Mouse (Mus musculus): Measurements from ENCODE around the gene Tpm3. TPM values are rescaled to one million over a fixed set of nuclear protein-coding genes. Genes with fewer than 3 reads are reported as not detected.

The Tpm3 gene
- polyA plus RNA-seq, 1 experiment, result 665 TPM

GRCm38 (mm10) chr3:90062539-90062938, 9.9 kb upstream of the Tpm3 start:
- Histone ChIP-seq H3K4me1 (ENCODE audit: control insufficient read depth, insufficient read depth, low read length) (no peaks in the 10 kb centered on the region), H3K27ac (ENCODE audit: control insufficient read depth, insufficient read depth, low read depth, low read length, poor library complexity) (no peak overlapping the region), H3K4me3 (replicated peaks; ENCODE audit: control insufficient read depth, low read depth, low read length) (no peak overlapping the region)
- 73% methylated on average over 2 of the region's 2 CpGs for WGBS
- no peak for TF ChIP-seq CTCF (IDR thresholded peaks at IDR 0.05; ENCODE audit: control insufficient read depth, insufficient read depth, low read length)
- no peak for TF ChIP-seq POLR2A (IDR thresholded peaks at IDR 0.05; ENCODE audit: borderline replicate concordance, control insufficient read depth, low read depth, low read length)

- Histone ChIP-seq H3K27ac (ENCODE audit: control insufficient read depth, insufficient read depth, low read depth, low read length, poor library complexity) (no peak overlapping the region), H3K4me1 (ENCODE audit: control insufficient read depth, insufficient read depth, low read length) (no peaks in the 10 kb centered on the region), H3K4me3 (replicated peaks; ENCODE audit: control insufficient read depth, low read depth, low read length) (no peak overlapping the region)
- WGBS, result 76% methylated on average over 3 of the region's 3 CpGs
- no peak for TF ChIP-seq POLR2A (IDR thresholded peaks at IDR 0.05; ENCODE audit: borderline replicate concordance, control insufficient read depth, low read depth, low read length)
- no peak for TF ChIP-seq CTCF (IDR thresholded peaks at IDR 0.05; ENCODE audit: control insufficient read depth, insufficient read depth, low read length)
Measured at GRCm38 (mm10) chr3:90064383-90064782, 8.1 kb upstream of the Tpm3 start.

GRCm38 (mm10) chr3:90065553-90065952, 6.9 kb upstream of the Tpm3 start:
- 0 out of 2 replicates have a peak, but pooled peaks have one; percentile 25 for TF ChIP-seq CTCF (IDR thresholded peaks at IDR 0.05; ENCODE audit: control insufficient read depth, insufficient read depth, low read length)
- TF ChIP-seq POLR2A (IDR thresholded peaks at IDR 0.05; ENCODE audit: borderline replicate concordance, control insufficient read depth, low read depth, low read length), result no peak
- no peaks in the 10 kb centered on the region for H3K4me1 ChIP-seq (ENCODE audit: control insufficient read depth, insufficient read depth, low read length)
- H3K4me3 ChIP-seq (replicated peaks; ENCODE audit: control insufficient read depth, low read depth, low read length), result no peak overlapping the region
- no peak overlapping the region for H3K27ac ChIP-seq (ENCODE audit: control insufficient read depth, insufficient read depth, low read depth, low read length, poor library complexity)
- WGBS, result 52% methylated on average over 3 of the region's 3 CpGs

GRCm38 (mm10) chr3:90067851-90068250, 4.6 kb upstream of the Tpm3 start:
- no peak overlapping the region for H3K27ac ChIP-seq (ENCODE audit: control insufficient read depth, insufficient read depth, low read depth, low read length, poor library complexity)
- 85% methylated on average over 4 of the region's 4 CpGs for WGBS
- no peaks in the 10 kb centered on the region for H3K4me1 ChIP-seq (ENCODE audit: control insufficient read depth, insufficient read depth, low read length)
- no peak overlapping the region for H3K4me3 ChIP-seq (replicated peaks; ENCODE audit: control insufficient read depth, low read depth, low read length)
- TF ChIP-seq CTCF (IDR thresholded peaks at IDR 0.05; ENCODE audit: control insufficient read depth, insufficient read depth, low read length), result no peak
- no peak for TF ChIP-seq POLR2A (IDR thresholded peaks at IDR 0.05; ENCODE audit: borderline replicate concordance, control insufficient read depth, low read depth, low read length)

- Histone ChIP-seq H3K4me1 (ENCODE audit: control insufficient read depth, insufficient read depth, low read length) (no peaks in the 10 kb centered on the region), H3K4me3 (replicated peaks; ENCODE audit: control insufficient read depth, low read depth, low read length) (no peak overlapping the region), H3K27ac (ENCODE audit: control insufficient read depth, insufficient read depth, low read depth, low read length, poor library complexity) (no peak overlapping the region)
- TF ChIP-seq POLR2A (IDR thresholded peaks at IDR 0.05; ENCODE audit: borderline replicate concordance, control insufficient read depth, low read depth, low read length) (no peak), CTCF (IDR thresholded peaks at IDR 0.05; ENCODE audit: control insufficient read depth, insufficient read depth, low read length) (no peak)
- WGBS, result 68% methylated on average over 7 of the region's 7 CpGs
Measured at GRCm38 (mm10) chr3:90069688-90070087, 2.8 kb upstream of the Tpm3 start.

GRCm38 (mm10) chr3:90076921-90077716, 4.7 kb downstream of the Tpm3 start:
- TF ChIP-seq POLR2A (IDR thresholded peaks at IDR 0.05; ENCODE audit: borderline replicate concordance, control insufficient read depth, low read depth, low read length), result no peak
- peak; percentile 44; the same call in 1 of the 2 replicates for TF ChIP-seq CTCF (IDR thresholded peaks at IDR 0.05; ENCODE audit: control insufficient read depth, insufficient read depth, low read length)
- H3K4me3 ChIP-seq (replicated peaks; ENCODE audit: control insufficient read depth, low read depth, low read length), result no peak overlapping the region
- H3K27ac ChIP-seq (ENCODE audit: control insufficient read depth, insufficient read depth, low read depth, low read length, poor library complexity), result no peak overlapping the region
- 42% methylated on average over 5 of the region's 5 CpGs for WGBS
- H3K4me1 ChIP-seq (ENCODE audit: control insufficient read depth, insufficient read depth, low read length), result peaks cover 2% of the 10 kb centered on the region; the same call in 1 of the 2 replicates

GRCm38 (mm10) chr3:90078224-90078623, 5.8 kb downstream of the Tpm3 start:
- no peak for TF ChIP-seq POLR2A (IDR thresholded peaks at IDR 0.05; ENCODE audit: borderline replicate concordance, control insufficient read depth, low read depth, low read length)
- TF ChIP-seq CTCF (IDR thresholded peaks at IDR 0.05; ENCODE audit: control insufficient read depth, insufficient read depth, low read length), result no peak
- Histone ChIP-seq H3K4me3 (replicated peaks; ENCODE audit: control insufficient read depth, low read depth, low read length) (no peak overlapping the region), H3K27ac (ENCODE audit: control insufficient read depth, insufficient read depth, low read depth, low read length, poor library complexity) (no peak overlapping the region), H3K4me1 (ENCODE audit: control insufficient read depth, insufficient read depth, low read length) (peaks cover 6% of the 10 kb centered on the region)
- 53% methylated on average over 5 of the region's 5 CpGs for WGBS

GRCm38 (mm10) chr3:90079133-90079762, 6.8 kb downstream of the Tpm3 start:
- Histone ChIP-seq H3K4me1 (ENCODE audit: control insufficient read depth, insufficient read depth, low read length) (peaks cover 8% of the 10 kb centered on the region), H3K27ac (ENCODE audit: control insufficient read depth, insufficient read depth, low read depth, low read length, poor library complexity) (peak overlapping the region; percentile 95), H3K4me3 (replicated peaks; ENCODE audit: control insufficient read depth, low read depth, low read length) (peak overlapping the region; percentile 93)
- TF ChIP-seq CTCF (IDR thresholded peaks at IDR 0.05; ENCODE audit: control insufficient read depth, insufficient read depth, low read length) (peak; percentile 3; the same call in 1 of the 2 replicates), POLR2A (IDR thresholded peaks at IDR 0.05; ENCODE audit: borderline replicate concordance, control insufficient read depth, low read depth, low read length) (peak; percentile 84; the same call in 1 of the 2 replicates)
- under 1% methylated on average over 33 of the region's 33 CpGs for WGBS

All from bone marrow, adult 2 months (tissue).